Mouse (Mus musculus): Measurements from ENCODE around the gene Igfbp7.

DNA sequence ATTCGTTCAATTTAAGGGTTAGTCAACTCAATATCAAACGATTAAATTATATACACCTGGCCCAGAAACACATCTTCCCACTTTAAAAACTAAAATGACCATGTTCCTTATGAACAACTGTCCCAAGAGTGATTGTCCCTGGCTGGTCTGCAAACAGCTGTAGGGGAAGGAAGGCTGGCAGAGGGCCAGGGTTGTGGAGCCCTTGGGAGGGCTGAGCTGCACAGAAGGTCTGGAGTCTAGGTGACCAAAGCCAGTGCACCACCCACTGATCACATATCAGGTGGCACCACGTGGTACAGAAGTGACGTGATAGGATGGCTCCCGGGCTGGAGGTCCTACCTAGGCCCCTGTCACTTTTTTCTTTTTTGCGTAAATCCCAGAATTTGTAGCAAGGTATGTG is 8.2 kb upstream of the Igfbp7 start:
- TF ChIP-seq POLR2A (IDR thresholded peaks at IDR 0.05; ENCODE audit: low read depth, low read length) (no peak), CTCF (conservative IDR thresholded peaks at IDR 0.05; ENCODE audit: insufficient read depth, insufficient read length, low read depth, low read length) (no peak)
